Mouse (Mus musculus) megakaryocyte progenitor cell, adult 5-6 weeks (primary cell): ENCODE measurements around the gene Dazap1. TPM values are rescaled to one million over a fixed set of nuclear protein-coding genes. Genes with fewer than 3 reads are reported as not detected.
A peak's percentile ranks its signal among the peaks of the same experiment; 100 is the strongest.

Experiments used
- ATAC-seq: replicated peaks from 2 replicates; pipeline ENCODE4 v1.8.0; 2016; ENCODE audit warnings: mild to moderate bottlenecking, moderate TSS enrichment, inconsistent platforms; ENCODE audit not compliant: poor library complexity
- total RNA-seq, 2 experiments: library from RNA; stranded (forward) in 1 of 2; stranded (reverse) in 1 of 2; fragments of 157-497, 149-512 nt in 1 of 2; fragments of 200-1000 nt in 1 of 2; gene quantifications; 2 replicates each; pipeline versions ENCODE4 v1.2.3 to v1.2.4; 2015 to 2017

Dazap1 gene
- total RNA-seq, 2 experiments from 2014 or later, result 61.6 to 231 TPM

DNA sequence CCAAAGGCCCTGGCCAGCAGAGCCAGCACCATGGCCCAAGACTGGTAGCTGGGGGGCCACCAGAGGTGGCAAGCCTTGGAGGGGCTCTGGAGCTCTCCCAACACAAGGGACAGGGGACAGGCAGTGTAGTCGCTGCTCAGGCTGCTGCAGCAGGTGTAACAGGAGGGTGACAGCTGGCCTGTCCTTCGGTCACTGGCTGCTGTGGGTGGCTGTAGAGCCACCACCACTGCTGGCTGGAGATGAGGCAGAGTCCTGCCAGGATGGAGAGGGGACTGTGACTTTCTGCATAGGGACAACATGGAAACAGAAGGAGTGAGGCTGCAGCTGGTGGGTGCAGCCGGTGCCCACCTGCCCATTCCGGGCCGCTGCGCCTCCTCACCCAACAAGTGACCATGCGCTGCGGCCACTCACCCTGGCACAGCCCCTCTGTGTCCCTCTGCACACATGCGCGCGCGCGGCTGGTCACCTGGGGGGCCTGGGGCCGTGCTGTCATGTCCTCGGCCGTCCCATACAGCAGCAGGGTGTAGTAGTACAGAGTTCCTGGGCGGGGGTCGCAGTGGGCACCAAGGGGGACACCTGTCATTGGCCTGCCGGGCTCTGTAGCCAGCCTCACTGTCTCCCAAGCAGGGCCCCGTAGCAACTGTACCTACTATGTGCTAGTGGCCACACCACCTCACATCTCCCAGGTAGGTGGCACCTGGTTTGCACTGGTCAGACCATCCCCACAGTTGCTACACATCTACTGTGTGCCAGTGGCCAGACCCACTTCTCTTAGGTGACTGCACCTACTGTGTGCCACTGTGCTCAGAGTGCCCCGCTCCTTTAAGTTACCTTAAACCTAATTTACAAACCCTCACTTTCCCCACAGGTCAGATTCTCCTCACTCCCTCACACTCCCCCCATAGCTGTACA lies 60.6 kb downstream of the Dazap1 start:
- ATAC-seq, result no peak

DNA sequence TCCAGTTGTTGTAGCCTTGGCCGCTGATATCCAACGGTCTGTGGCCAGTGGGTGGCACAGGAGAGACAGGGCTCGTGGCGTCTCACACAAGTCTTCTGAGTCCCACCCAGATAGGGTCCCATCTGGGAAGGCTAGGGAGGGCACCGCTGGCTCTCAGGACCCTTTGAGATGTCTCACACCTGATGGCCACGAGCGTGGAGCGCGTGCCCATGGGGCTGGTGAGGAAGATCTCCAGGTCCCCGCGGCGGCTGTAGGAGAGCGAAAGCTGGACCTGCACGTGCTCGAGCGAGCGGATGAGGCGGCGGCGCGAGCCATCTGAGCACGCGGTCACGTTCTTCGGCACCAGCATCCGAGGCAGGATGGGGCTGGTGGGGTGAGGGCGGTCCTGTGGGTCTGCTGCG lies 61.5 kb downstream of the Dazap1 start:
- ATAC-seq, result peak; percentile 16; the same call in 1 of the 2 replicates

DNA sequence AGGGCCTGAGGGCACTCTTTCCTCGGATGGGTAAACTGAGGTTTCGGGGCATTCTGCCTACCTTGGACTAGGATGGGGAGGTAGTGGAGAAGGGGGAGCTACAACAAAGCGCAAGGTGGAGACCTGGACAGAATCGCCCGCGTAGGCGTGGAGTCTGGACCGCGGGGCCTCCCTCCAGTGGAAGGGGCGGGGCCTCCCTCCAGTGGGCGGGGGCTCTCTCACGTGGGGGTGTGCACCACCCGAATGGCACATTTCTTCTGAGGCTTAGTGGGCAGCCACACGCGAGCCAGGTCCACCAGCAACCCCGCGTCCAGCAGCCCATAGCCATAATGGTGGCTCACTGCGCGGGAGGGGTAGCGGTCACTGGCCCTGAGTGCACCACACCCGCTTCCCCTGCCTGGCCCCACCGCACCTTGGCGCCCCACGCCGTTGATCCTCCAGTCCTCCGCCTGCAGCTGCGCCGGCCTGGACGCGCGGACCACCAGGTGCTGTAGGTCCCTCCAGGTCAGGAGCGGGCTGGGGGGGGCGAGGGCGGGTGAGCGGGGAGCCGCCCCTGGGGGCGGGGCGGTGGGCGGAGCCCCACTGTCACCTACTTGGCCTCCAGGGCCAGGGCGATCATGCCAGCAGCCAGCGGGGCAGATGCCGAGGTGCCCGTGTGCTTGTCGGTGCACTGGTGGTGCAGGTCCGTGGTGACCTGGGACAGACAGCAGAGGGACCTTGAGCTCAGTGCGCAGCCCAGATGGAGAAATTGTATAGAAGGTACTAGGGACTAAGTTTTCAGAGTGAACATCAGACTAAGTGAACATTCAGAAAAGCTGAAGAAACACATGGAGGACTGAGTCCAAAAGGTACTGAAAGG lies 62.2 kb downstream of the Dazap1 start:
- peak; percentile 54 for ATAC-seq

DNA sequence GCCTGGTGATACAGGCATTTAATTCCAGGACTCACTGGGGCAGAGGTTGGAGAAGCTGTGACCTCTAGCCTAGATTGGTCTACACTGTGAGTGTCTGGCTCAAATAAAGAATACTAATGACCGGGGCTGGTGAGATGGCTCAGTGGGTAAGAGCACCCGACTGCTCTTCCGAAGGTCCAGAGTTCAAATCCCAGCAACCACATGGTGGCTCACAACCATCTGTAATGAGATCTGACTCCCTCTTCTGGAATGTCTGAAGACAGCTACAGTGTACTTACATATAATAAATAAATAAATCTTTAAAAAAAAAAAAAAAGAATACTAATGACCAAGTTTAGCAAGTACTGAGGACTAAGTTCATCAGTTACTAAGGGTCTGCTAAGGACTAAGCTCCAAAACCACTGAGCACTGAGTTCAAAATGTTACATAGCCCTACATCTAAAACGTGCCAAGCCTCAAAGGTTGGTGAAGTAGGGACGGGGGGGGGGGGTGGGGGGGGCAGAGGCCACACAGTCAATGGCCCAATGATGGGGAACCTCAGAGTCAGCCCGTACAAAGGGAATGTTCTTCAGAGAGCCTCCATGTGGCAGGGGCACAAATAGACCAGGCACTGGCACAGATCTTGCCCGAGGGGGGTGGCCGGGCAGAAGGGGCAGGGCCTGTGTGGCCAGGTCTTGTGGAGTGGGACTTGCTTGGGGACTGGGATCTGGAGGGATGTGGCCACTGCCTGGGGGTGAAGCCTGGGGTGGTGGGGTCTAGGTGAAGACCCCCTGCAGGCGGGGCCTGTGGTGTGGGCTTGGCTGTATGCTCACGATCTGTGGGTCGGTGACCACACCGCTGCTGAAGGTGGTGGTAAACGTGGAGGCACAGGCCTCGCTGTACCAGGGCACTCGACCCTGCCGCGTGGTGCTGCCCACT lies 63.1 kb downstream of the Dazap1 start:
- no peak for ATAC-seq

DNA sequence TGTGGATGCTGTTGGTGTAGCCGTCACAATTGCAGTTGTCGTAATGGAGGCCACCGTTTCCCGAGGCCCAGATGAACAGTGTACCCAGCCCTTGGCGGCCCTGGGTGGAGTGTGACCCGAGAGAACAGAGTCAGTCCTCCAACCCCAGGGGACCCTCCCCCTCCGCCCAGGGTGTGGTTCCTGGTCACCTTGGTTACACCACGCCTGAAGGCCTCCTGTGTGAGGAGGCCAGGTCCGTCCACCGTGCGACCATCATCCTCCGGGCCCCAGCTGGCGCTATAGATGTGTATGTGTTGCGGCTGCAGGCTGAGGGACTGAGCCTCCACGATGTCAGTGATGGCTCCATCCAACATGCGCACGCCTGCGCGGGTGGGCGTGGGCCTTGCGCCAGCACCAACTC lies 63.8 kb downstream of the Dazap1 start:
- no peak for ATAC-seq

DNA sequence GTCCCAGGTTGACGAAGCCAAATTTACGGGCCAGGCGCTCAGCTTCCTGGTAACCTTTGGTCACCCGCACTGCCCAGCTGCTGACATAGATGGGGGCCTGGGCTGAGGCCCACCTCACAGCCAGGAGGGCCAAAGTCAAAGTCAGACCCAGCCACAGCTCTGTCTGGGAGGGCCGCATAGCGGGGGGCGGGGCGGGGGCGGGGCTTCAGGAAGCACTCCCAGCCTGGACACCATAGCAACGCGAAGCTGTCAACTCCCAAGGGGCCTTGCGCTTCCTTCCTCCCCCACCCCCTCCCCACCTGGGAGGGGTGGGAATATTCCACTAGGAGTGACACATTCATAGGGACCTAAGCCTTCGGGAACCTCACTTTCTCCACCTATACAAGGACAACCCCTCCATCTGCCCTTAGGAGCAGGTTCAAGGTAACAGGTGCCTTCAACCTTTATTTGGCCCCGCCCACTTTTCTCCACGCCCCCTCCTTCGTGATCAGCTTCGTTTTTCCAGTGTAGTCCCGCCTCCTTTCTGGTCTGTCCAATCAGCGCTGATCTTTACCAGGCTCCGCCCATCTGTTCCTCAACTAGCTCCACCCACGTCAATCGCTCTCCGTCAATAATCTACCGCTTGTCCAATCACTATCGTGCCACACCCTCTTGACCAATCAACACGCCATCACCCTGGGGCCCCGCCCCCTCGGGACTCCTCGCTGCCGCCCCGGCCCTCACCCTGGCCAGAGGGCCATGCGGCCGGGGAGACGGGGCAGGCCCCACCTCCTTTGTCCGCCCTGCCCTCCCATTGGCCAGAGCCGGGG lies 68.2 kb downstream of the Dazap1 start, which contains the start of the genes Pcsk4 and Reep6:
Gene Pcsk4 (minus strand): TSS at position 226 of the 809 bp plus-strand sequence.
Gene Reep6 (plus strand): TSS at position 681 of the 809 bp plus-strand sequence.
- peak; percentile 92 for ATAC-seq

DNA sequence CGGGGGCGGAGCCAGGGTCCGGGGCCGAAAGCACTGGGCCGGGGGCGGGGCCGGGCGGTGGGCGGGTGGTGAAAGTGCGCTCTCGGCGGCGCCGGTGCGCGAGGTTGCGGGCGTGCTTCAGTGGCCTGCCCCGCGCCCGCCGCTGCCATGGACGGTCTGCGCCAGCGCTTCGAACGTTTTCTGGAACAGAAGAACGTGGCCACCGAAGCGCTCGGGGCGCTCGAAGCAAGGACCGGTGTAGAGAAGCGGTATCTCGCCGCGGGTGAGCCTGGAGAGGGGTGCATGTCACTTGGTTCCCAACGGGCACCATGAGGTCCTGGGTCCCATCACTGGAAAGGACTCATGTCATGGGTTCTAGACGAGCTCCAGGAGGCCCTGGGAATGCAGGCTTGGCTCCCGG lies 68.8 kb downstream of the Dazap1 start:
- no peak for ATAC-seq

DNA sequence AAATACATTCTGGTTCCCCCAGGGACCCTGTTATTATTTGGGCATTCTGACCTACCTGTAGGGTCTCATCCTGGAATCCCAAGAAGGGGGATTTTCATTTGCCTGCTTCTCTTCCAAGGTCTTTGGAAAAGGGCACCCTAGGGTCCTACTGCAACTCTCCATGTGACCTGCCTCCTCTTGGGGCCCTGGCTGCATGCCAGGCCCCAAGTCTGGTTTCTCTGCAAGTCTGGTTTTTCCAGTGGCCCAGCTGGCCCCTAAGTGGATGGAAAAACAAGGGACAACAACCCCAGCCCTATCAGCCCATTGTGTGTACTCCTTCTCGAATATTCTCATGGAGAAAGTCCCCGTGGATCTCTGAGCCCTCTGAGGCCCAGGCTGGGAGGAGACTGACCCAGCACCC lies 69.6 kb downstream of the Dazap1 start:
- no peak for ATAC-seq

DNA sequence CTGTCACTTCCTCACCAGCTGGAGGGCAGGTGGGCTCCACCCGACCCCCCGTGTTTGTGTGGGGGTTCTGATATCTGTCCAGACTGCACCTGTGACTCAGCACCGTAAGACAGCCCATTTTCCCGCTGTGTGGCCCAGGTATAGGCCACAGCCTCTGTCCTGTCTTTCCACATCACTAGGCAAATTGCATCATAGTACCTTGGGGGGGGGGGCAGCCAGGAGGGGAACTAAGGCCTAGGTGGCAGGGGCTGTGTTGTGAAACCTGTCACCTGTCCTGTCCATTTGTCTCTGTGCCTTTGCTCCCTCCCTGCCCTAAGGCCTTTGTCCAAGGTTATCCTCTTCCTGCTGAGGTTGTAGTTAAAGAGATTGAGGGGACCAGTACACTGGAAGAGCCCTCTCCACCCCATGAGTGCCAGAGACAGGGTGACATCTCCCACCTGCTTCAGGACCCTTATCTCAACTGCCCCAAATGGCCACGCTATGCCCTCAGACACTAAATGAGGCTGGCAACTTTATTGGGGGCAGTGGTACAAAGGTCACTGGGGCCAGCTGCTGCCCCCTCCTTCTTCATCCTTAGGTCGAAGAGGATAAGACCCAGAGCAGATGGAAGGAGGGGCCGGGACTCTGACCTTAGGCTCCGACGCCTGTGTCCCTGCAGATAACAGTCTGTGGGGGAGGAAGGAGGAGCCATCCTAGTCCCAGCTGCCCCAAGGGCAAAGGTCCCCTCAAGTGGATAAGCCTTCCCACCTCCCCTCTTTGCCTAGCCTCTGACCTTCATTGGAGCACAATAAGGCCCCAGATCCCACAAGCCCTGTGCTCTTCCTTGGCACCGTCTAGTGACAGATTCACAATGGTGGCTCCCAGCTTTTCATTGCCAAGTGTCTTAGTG lies 70.6 kb downstream of the Dazap1 start:
- peak; percentile 25 for ATAC-seq

DNA sequence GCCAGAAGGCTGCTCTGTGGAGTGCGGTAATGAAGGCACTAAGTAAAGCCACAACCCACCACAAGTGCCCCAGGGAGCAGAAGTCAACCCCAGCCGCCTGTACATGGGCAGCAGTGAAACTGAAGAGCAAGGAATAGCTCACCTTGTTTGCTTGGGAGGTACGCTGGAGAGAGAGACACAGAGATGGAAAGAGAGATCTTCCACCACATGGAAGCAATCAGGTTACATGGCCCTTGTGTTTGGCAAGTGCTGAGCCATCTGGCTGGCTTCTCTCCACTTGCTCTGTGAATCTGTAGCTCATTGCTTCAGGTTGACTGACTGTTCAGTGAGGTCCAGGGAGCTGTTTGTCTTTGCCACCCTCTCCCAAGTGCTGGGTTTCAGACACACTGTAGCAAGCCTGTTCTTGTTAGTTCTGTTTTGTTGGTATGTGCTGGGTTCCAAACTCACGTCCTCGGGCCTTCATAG lies 71.3 kb downstream of the Dazap1 start:
- no peak for ATAC-seq

DNA sequence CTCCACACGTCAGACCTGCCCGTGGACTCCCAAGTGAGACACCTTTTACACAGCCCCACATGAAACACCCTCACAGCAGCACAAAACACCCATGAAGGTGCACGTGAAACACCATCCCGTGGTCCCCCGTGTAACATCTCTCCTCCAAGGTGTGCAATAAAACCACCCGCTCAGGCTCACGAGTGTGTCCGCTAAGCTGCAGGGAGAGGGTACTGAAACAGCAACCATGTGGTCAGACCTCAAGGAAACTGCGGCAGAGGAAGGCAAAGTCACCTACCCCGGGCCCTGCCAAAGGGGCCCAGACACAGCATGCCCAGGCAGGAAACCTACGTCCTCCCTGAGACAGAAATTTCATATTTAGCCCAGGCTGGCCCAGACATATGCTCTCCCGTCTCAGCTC lies 75.0 kb downstream of the Dazap1 start:
- no peak for ATAC-seq

Other genes with a start within 250 kb of the Dazap1 start
- gene Arhgap45, start 244.8 kb upstream of the Dazap1 start, total RNA-seq (2015), result 64.1 and 69.0 TPM in 2 replicates
- gene Arhgap45, start 244.8 kb upstream of the Dazap1 start, total RNA-seq (2017), result 112 and 121 TPM in 2 replicates
- 93.3 and 99.5 TPM in 2 replicates for gene Polr2e, start 221.7 kb upstream of the Dazap1 start, total RNA-seq (2015)
- 74.3 and 89.9 TPM in 2 replicates for gene Polr2e, start 221.7 kb upstream of the Dazap1 start, total RNA-seq (2017)
- 253 and 271 TPM in 2 replicates for gene Gpx4, start 214.3 kb upstream of the Dazap1 start, total RNA-seq (2015)
- gene Gpx4, start 214.3 kb upstream of the Dazap1 start, total RNA-seq (2017), result 358 and 365 TPM in 2 replicates
- gene Sbno2, start 155.9 kb upstream of the Dazap1 start, total RNA-seq (2015), result 16.9 and 19.5 TPM in 2 replicates
- gene Sbno2, start 155.9 kb upstream of the Dazap1 start, total RNA-seq (2017), result 19.1 and 24.0 TPM in 2 replicates
- gene Stk11, start 145.7 kb upstream of the Dazap1 start, total RNA-seq (2015), result 71.7 and 81.1 TPM in 2 replicates
- gene Stk11, start 145.7 kb upstream of the Dazap1 start, total RNA-seq (2017), result 159 and 172 TPM in 2 replicates
- gene Atp5d, start 122.9 kb upstream of the Dazap1 start, total RNA-seq (2015), result 187 and 199 TPM in 2 replicates
- 37.6 and 39.3 TPM in 2 replicates for gene Atp5d, start 122.9 kb upstream of the Dazap1 start, total RNA-seq (2017)
- gene Cbarp, start 120.7 kb upstream of the Dazap1 start, total RNA-seq (2015), result 3.8 and 4.8 TPM in 2 replicates
- 2.0 and 2.2 TPM in 2 replicates for gene Cbarp, start 120.7 kb upstream of the Dazap1 start, total RNA-seq (2017)
- 21.4 and 22.2 TPM in 2 replicates for gene Midn, start 113.2 kb upstream of the Dazap1 start, total RNA-seq (2015)
- 12.7 and 17.9 TPM in 2 replicates for gene Midn, start 113.2 kb upstream of the Dazap1 start, total RNA-seq (2017)
- gene Cirbp, start 95.5 kb upstream of the Dazap1 start, total RNA-seq (2015), result 16.1 and 18.4 TPM in 2 replicates
- 35.4 and 60.4 TPM in 2 replicates for gene Cirbp, start 95.5 kb upstream of the Dazap1 start, total RNA-seq (2017)
- 17.2 and 18.2 TPM in 2 replicates for gene 1600002K03Rik, start 88.5 kb upstream of the Dazap1 start, total RNA-seq (2015)
- gene 1600002K03Rik, start 88.5 kb upstream of the Dazap1 start, total RNA-seq (2017), result 13.4 and 13.5 TPM in 2 replicates
- gene Efna2, start 82.0 kb upstream of the Dazap1 start, total RNA-seq (2015), result 0.54 TPM in 1 of 2 replicates, not detected in the other
- 0.37 TPM in 1 of 2 replicates, not detected in the other for gene Efna2, start 82.0 kb upstream of the Dazap1 start, total RNA-seq (2017)
- 27.6 and 30.9 TPM in 2 replicates for gene Mum1, start 35.1 kb upstream of the Dazap1 start, total RNA-seq (2015)
- 28.9 and 30.0 TPM in 2 replicates for gene Mum1, start 35.1 kb upstream of the Dazap1 start, total RNA-seq (2017)
- 138 and 162 TPM in 2 replicates for gene Ndufs7, start 12.4 kb upstream of the Dazap1 start, total RNA-seq (2015)
- 106 and 135 TPM in 2 replicates for gene Ndufs7, start 12.4 kb upstream of the Dazap1 start, total RNA-seq (2017)
- 3.2 and 3.7 TPM in 2 replicates for gene Gamt, start 474 bp upstream of the Dazap1 start, total RNA-seq (2015)
- gene Gamt, start 474 bp upstream of the Dazap1 start, total RNA-seq (2017), result 2.5 and 7.4 TPM in 2 replicates
- gene Rps15, start 31.0 kb downstream of the Dazap1 start, total RNA-seq (2015), result 2,196 and 2,314 TPM in 2 replicates
- 2,623 and 2,987 TPM in 2 replicates for gene Rps15, start 31.0 kb downstream of the Dazap1 start, total RNA-seq (2017)
- gene Apc2, start 34.5 kb downstream of the Dazap1 start, total RNA-seq (2015), result not detected in 2 replicates
- gene Apc2, start 34.5 kb downstream of the Dazap1 start, total RNA-seq (2017), result 0.03 TPM in 1 of 2 replicates, not detected in the other
- 22.9 and 24.2 TPM in 2 replicates for gene 2310011J03Rik, start 59.1 kb downstream of the Dazap1 start, total RNA-seq (2015)
- 15.7 and 16.8 TPM in 2 replicates for gene 2310011J03Rik, start 59.1 kb downstream of the Dazap1 start, total RNA-seq (2017)
- 5.3 and 7.0 TPM in 2 replicates for gene Pcsk4, start 68.0 kb downstream of the Dazap1 start, total RNA-seq (2015)
- 0.67 and 1.8 TPM in 2 replicates for gene Pcsk4, start 68.0 kb downstream of the Dazap1 start, total RNA-seq (2017)
- 2.7 and 3.8 TPM in 2 replicates for gene Reep6, start 68.5 kb downstream of the Dazap1 start, total RNA-seq (2015)
- gene Reep6, start 68.5 kb downstream of the Dazap1 start, total RNA-seq (2017), result 1.2 and 1.5 TPM in 2 replicates
- 0.15 and 0.25 TPM in 2 replicates for gene Adamtsl5, start 86.9 kb downstream of the Dazap1 start, total RNA-seq (2015)
- gene Adamtsl5, start 86.9 kb downstream of the Dazap1 start, total RNA-seq (2017), result 0.20 and 0.46 TPM in 2 replicates
- not detected in 2 replicates for gene Plk5, start 95.0 kb downstream of the Dazap1 start, total RNA-seq (2015)
- gene Plk5, start 95.0 kb downstream of the Dazap1 start, total RNA-seq (2017), result not detected in 2 replicates
- 1.9 and 4.3 TPM in 2 replicates for gene Mex3d, start 126.2 kb downstream of the Dazap1 start, total RNA-seq (2015)
- gene Mex3d, start 126.2 kb downstream of the Dazap1 start, total RNA-seq (2017), result 2.7 and 7.9 TPM in 2 replicates
- 91.1 and 96.6 TPM in 2 replicates for gene Mbd3, start 138.1 kb downstream of the Dazap1 start, total RNA-seq (2015)
- gene Mbd3, start 138.1 kb downstream of the Dazap1 start, total RNA-seq (2017), result 82.8 and 90.8 TPM in 2 replicates
- 202 and 210 TPM in 2 replicates for gene Uqcr11, start 145.3 kb downstream of the Dazap1 start, total RNA-seq (2015)
- 184 and 263 TPM in 2 replicates for gene Uqcr11, start 145.3 kb downstream of the Dazap1 start, total RNA-seq (2017)
- 29.9 and 35.3 TPM in 2 replicates for gene Tcf3, start 172.2 kb downstream of the Dazap1 start, total RNA-seq (2015)
- gene Tcf3, start 172.2 kb downstream of the Dazap1 start, total RNA-seq (2017), result 33.5 and 51.0 TPM in 2 replicates
- gene Onecut3, start 233.3 kb downstream of the Dazap1 start, total RNA-seq (2015), result not detected in 2 replicates
- not detected in 2 replicates for gene Onecut3, start 233.3 kb downstream of the Dazap1 start, total RNA-seq (2017)